Mouse (Mus musculus) CH12F3 (cell line): ENCODE measurements around the gene Stx1b.
"Not testable (repeated sequence)": the region's sequence is repeated elsewhere in the genome, so short reads cannot be mapped to it uniquely, and the experiment has no call there.

Source experiments
- in situ Hi-C: fragments of 300-500 bp; cut with MboI; formaldehyde crosslinking; loops from 2 replicates; pipeline ENCODE4 v1.14.3; 2020; ENCODE audit warnings: low sequenced_read_pairs

Gene Stx1b

DNA sequence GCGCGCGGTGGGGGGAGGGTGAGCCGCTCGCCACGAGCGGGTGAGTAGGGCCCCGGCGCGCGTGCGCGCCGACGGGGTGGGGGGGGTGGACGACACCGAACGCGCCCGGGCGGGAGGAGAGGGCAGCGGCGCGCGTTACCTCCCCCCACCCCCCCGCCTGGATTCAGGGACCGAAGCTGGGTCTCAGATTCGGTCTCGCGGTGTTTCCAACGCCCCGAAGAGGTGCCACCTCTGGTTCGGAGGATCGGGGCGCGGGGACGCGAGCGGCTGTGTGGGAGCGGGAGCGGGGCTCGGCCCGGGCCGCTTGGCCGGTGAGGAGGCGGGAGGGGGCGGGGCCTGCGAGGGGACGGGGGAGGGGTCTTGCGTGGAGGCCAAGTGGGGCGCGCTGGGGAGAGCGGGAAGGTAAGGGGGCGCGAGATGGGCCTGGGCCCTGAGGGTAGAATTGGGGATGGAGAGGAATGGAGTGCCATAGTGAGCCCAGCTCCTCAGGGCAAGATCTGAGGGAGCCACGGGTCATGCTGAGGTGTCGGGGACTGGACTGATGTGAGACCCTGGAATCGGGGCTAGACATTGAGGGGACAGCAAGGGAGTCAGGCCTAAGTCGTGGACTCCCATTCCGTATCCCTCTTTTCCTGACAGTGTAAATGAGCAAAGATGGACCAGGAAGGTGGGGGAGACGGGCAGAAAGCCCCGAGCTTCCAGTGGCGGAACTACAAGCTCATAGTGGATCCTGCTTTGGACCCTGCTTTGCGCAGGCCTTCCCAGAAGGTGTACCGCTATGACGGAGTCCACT lies 46.7 kb downstream of the Stx1b start:
- in situ Hi-C loops: no loop called here

DNA sequence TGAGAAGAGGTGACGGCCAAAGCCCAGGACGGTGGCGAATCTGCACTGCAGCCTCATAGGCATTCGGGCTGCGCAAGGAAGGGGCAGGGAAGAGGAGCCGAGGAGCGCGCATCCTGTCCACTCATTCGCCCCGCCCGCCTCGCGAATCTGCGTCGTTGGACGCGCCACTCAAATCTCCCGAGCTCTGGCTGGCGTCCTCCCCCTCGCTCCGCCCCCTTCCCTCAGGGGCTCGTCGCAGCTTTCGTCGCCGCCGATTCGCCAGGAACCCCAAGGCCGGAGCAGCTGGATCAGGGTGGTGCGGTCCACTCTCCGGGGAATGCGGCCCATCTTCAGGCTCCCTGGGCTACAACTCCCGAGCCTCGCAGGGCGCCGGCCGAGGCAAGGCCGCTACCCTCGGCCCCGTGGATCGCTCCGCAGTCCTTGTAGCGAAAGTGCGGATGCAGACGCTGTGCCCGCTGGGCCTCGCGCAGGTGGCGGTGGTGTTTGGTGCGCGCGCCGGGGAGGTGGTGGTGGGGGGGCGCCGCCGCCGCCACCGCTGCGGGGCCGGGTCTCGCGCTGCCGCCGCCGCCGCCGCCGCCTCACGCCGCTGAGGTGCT lies 47.4 kb downstream of the Stx1b start:
- in situ Hi-C loops: no loop called here

DNA sequence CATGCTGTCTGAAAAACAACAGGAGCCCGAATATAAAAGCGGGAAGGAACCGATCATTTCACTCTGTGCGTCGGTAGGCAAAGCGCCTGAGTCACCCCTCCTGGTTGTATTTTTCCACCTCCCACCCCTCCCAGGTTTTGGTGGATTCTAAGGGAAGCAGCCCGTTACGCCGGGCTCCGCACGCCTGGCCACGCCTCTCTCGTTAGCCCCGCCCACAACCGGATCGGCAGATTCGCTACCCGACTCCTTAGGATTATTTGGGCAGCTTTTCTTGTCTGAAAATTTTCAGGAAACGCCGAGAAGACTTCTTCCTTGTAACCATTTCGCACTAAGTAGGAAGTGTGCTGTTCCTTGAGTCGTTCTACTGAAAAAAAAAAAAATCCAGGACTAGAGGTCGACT lies 47.9 kb downstream of the Stx1b start, which contains the start of gene Setd1a:
Gene Setd1a, plus strand, starts transcription at position 245 of the 400 bp plus-strand sequence.
- in situ Hi-C loops: no loop called here

DNA sequence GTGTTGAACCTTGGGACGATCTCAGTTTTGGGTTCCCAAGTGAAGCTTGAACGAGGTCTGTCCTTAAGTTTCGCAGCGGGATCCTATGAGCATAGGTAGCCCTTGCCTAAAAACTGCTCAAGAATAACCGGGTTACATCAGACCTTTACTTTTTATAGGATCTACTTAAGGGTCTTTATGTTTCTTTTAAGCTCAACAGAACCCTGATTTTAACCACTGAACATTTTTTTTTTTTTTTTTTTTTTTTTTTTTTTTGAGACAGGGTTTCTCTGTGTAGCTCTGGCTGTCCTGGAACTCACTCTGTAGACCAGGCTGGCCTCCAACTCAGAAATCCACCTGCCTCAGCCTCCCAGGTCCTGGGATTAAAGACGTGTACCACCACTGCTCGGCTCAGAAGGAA lies 48.5 kb downstream of the Stx1b start:
- in situ Hi-C loops: not testable (repeated sequence)

DNA sequence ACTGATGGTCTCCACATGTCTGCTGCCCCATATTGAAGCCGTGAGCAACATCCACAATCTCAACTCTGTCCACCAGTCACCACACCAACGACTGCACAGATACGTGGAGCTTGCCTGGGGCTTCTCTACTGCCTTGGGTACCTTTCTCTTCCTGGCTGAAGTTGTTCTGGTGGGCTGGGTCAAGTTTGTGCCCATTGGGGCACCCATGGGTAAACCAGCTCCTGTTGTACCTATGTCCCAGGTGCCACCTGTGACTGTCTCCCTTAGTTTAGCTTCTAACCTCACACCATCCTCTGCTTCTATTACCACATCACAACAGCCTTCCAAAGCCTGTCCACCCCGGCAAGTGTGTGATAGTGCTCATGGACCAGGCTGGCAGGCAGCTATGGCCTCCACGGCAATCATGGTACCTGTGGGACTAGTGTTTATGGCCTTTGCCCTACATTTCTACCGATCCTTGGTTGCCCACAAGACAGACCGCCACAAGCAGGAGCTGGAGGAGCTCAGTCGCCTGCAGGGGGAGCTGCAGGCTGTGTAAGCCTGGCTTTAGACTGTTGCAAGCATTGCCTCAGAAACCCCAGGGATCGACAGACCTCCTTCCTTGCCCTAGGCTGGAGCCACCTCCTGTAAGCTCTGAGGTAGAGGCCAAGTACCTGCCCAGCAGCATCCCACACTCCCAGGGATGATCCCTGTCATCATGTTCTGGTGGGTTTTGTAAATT lies 50.5 kb downstream of the Stx1b start:
- in situ Hi-C loops: loop anchor here (5.0 kb wide), 2 partner anchors 987 to 1057 kb away; no protein-coding TSS in a partner anchor

DNA sequence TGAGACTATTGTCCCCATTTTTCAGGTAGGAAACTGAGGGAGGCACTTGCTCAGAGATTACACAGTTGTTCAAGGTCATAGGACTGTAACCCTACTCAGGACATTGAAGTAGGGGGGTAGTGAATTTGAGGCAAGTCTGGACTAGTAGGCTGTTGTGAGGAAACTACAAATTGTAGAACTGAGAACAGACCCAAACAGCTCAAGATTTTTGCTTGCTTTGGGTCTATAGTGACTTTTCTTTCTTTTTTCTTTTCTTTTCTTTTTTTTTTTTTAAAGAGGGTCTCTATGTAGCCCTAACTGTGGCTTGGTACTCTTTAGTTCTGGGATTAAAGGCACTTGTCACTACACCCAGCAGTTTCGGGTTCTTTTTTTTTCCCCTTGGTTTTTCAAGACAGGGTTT lies 51.8 kb downstream of the Stx1b start:
- in situ Hi-C loops: loop anchor here (5.0 kb wide), 2 partner anchors 985 to 1055 kb away; no protein-coding TSS in a partner anchor

DNA sequence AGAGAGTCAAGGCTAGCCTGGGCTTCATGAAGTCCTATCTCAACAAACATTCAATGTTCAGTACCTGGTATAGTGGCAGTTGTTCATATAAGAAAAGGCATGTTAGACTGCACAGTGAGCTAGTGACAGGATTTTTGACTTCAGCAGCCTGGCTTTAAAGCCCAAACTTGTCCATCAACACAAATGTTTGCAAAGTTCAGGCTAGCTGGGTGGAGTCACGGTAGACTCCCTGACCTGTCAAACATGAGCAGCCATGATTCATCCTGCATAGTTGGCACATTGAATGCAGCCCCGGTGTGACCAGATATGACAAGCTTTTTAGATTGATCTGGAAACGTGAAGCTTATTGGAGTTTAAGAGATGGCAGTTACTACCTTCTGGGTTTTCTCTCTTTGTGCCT lies 52.3 kb downstream of the Stx1b start:
- in situ Hi-C loops: loop anchor here (5.0 kb wide), 2 partner anchors 985 to 1055 kb away; no protein-coding TSS in a partner anchor

DNA sequence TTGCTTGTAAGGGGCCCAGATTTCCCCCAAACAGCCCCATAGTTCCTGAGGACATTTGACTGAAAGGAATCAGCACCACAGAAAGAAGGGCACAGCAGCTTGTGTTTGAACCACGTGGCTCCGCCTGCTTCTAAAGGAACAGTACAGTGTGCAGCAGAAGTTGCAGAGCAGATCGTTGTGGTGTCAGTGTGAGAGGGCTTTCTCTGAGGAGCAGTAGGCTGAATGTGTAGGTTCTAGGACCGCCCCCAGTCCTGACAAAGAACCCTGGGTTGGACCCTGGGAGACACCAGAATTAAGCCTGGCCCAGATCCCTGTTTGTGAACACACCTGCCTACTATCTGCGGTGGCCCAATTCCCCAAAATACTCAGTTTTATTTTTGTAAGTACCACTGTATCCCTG lies 53.1 kb downstream of the Stx1b start:
- in situ Hi-C loops: loop anchor here (5.0 kb wide), 2 partner anchors 984 to 1054 kb away; no protein-coding TSS in a partner anchor

DNA sequence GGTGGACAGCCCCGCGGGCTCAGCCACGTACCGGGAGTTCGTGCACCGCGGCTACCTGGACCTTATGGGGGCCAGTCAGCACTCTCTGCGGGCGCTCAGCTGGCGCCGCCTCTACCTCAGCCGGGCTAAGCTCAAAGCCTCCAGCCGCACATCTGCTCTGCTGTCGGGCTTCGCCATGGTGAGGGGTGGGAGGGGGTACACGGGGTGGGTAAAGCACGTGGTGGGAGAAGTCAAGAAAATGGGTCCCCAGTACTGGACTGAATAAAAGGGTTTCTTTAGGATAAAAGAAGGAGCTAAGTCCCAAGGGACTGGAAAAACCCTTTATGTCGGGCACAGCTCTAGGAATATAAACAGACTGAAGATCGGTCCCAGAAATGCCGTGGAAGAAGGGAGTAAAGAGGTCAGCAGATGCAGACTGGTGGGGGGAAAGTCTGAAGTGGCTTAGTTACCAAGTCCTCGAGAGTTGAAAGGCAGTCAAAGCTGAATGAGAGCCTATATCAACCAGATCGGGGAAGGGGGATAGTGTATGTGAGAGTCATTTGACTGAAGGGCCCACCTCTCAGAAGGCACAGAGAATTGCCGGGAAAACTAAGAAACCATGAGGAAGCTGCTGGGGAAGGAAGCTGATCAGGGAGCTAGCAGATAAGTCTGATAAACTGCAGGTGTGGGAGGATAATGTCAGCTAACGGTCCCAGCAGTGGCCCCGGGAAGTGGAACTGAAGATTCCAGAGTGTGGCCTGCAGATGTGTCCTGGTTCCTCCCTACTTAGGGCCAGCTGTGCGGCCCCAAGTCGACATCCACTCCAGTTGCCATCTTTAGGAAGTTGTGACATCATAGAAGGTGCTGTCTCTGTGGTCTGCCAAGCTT lies 54.1 kb downstream of the Stx1b start:
- in situ Hi-C loops: loop anchor here (5.0 kb wide), 2 partner anchors 983 to 1053 kb away; no protein-coding TSS in a partner anchor

DNA sequence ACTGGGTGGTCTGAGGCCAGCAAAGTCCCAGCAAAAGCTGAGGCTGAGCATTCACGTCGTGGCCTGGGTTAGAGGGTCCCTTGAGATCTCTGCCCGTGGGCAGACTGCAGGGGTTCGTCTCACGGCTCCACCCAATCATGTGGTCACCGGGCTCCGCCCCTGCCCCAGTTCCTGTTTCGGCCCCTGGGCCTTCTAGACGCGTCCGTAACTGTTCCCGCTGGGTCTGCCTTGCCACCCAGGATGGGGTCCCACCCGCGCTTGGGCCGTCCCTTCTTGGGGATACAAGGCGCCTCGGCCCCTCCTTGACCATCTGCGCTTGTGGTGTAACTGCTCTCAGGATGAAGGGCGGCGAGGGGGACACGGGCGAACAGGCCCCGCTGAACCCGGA lies 54.7 kb downstream of the Stx1b start, which contains the start of gene Orai3:
Gene Orai3, plus strand, starts transcription at position 165 of the 388 bp plus-strand sequence.
- in situ Hi-C loops: loop anchor here (5.0 kb wide), 2 partner anchors 982 to 1052 kb away; no protein-coding TSS in a partner anchor

DNA sequence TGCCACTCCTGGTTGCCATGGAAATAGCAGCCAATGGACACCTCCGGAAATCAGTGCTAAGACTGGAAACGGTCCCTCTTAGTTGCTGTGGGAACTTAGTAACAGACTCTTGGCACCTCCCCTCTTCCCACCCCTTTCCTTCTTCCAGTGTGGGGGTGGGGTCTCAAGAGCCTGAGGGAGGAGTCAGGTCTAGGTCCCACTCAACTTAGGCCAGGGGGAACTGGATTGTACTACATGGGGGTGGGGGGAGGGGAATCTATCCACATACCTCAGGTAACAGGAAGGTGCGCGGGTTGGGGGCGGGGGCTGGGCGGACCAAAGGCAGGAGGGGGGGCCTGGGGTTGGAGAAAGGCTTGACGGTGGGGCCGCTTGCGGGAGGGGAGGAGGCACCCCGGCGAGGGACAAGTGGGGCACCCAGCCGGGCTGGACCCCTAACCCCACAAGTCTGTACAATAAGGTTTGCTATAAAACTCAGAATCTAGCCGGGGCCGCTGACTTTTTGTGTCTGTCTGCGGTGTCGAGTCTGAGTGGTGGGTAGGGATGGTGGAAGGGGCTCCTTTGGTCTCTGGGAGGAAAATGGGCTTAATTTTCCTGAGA lies 55.3 kb downstream of the Stx1b start:
- in situ Hi-C loops: no loop called here

DNA sequence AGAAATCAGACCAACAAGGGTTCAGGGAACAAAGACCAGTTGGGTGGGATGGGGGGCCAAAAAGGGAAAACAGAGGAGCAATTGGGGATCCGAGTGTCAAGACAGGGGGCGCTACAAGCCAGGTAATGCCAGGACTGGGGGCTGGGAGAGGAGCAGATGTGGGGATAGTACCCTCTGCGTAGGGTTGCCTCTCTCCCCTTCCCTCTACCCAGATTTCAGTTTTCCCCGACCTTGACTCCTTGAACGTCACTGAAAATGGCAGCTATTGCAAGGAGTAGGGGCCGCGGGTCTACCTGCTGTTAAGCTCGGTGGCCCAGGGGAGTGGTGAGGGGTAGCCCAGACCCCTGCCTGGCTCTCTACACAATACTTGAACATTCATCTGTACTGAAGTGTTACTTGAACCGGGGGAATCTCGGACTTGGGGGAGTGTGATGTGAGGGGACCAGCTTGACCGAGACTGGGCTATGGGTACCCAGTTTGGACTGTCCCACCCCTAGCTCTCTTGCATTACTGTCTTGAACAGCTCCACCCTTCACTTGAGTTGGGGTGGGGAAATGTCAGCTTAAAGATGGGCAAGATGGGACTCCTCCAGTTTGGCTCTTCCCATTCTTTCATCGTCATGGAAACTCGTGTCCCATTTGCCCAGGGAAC lies 55.9 kb downstream of the Stx1b start:
- in situ Hi-C loops: no loop called here

DNA sequence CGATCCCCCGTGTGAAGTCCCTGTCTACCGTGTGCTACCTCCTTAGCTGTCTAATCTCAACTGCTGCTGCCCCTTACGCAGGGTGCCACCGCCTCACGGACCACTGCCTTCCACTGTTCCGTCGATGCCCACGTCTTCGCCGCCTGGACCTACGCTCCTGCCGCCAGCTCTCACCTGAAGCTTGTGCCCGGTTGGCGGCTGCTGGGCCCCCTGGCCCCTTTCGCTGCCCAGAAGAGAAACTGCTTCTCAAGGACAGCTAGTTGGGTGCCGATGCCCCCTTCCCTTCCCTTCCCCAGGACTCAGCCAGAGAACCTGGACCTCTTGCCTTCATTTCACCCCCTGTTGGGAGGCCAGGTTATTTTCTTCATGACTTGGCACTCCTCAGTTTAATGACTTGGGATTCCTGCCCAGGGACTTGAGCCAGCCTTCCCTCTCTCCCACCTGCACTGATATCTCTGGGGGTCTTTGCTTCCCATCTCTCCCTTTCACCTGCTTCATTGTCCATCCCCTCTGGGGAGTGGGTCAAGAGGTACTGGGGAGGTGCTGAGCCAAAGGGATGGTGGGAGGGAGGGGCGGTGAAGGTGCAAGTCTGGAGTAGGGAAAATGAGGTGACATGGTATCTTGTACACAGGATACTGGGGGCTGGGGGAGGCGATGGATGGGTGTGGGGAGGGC lies 56.5 kb downstream of the Stx1b start:
- in situ Hi-C loops: no loop called here

DNA sequence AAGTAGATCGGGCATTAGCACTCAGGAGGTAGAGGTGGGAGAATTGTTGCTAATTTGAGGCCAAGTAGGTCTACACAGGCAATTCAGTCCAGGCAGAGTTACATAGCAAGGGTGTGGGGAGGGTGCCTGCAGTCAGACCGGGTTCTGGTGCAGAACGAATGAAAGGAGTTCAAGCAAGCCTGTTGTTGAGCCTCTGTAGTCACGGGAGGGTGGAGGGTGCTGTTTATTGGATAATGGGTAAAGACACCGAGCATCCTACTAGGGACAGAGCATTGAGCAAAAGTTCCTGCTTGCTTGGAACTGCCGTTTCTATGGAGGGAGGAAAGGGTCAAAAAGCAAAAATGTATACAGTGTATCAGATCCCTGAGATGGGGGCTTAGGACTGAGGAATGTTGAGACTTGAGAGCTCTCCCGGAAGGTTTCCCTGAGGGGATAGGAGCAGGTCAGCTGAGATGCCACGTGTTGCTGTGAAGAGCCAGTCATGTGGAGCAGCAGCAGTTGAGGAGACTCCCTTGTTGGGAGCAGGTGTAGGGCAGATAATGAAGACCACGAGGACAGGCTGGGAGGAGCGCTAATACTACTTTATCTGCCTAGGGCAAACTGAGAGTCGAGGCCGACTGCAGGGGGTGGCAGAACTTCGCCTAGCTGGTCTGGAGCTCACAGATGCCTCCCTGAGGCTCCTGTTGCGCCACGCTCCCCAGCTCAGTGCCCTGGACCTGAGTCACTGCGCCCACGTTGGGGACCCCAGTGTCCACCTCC lies 57.3 kb downstream of the Stx1b start:
- in situ Hi-C loops: no loop called here

DNA sequence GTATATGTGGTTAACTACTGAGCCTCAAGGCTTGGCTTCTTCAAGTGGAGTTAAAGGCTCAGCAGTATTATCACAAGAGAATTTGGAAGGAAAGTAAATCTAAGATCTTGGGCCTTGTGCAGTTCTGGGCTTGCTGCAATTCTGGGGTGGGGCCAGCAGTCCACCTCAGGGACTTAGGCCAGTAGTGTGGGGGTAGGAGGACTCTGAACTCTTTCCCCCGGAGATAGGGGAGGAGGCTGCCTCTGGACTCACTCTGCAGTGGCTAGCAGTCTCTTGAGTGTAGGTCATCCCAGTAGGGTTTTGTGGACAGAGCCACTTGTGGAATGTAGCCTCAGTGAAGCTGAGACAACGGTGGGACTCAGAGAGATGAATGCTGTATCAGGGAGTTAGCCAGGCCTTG lies 58.6 kb downstream of the Stx1b start:
- in situ Hi-C loops: no loop called here

DNA sequence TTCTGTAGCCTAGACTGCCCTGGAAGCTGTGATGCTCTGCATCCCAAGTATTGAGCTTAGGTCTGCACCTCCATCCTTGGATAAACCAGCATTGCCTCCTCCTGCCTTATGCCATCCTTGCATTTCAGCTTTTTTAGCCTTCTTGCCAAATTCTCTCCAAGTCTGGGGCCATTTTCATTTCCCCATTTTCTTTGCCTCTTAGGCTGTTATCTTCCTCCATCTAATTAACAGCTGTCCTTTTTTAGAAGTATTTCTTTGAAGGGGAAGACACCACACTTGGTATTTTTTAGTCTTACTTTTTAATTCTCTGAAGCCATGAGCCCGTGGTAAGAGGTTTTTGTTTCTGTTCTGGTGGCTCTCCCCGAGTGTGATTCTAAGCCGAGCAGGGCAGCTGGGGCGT lies 60.7 kb downstream of the Stx1b start:
- in situ Hi-C loops: loop anchor here (5.0 kb wide), 1 partner anchor 661 kb away; no protein-coding TSS in a partner anchor

DNA sequence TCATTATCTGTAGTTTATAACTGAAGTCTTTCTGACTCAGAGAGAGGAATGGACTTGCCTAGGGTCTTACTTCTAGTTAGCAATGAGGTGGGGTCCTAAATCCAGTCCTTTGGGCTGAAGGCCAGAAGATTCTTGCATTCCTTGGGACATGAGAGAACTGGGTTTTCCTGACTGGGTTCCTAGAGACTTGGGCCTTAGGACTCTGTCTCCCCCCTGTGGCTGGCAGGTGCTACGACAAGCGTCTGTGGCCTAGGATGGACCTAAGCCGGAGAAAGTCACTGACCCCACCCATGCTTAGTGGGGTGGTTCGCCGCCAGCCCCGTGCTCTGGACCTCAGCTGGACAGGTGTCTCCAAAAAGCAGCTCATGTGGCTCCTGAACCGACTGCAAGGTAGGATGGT lies 63.3 kb downstream of the Stx1b start:
- in situ Hi-C loops: loop anchor here (5.0 kb wide), 1 partner anchor 659 kb away; no protein-coding TSS in a partner anchor

DNA sequence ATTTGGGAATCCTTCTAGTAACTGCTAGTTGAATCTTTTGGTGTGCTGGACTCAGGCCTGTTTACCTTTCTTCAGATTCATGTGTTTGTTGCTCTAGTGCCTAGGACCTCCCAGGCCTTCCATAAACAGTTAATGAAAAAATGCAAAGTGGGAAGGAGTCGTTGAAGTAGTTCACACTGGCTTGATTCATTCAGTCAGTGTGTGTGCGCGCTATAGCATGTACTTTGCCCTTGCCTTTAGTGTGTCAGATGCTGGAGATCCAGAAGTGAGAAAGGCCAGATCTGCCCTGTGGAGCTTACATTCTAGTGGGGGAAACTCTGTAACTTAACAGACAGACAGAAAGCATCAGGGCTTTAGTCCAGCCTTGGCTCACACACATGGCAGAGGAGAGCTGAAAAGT lies 63.9 kb downstream of the Stx1b start:
- in situ Hi-C loops: loop anchor here (5.0 kb wide), 1 partner anchor 658 kb away; no protein-coding TSS in a partner anchor
